In the genomic region with DNA sequence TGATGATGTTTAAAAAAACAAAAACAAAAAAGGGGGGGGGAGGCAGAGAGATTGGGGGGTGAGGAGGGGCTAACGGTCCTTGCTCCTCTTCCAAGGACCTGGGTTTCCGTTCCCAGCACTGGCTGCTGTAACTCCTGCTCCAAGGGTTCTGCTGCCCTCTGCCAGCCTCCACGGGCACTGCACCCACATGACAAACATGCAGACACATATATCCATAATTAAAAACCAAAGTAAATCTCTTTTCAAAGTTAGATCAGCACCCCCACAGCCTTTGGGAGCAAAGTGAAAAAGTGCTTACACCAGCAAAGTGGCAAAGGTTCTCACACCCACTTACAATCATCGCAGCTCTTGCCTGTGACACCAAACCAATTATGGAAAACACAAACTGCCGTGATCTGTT, we compare ENCODE assay signal across 15 mouse cellular contexts. TPM values are rescaled to one million over a fixed set of nuclear protein-coding genes. Genes with fewer than 3 reads are reported as not detected.
DNase-seq lines count a peak whose midpoint lies in the region; ATAC-seq and TF ChIP-seq lines count a peak whose summit lies in the region.
"Had no signal": no experiment of that assay in that cellular context is flagged by ENCODE, and none has a peak within 500 bp of the region (broad histone marks: within the 10 kb centered on the region; RNA-seq: fewer than 3 reads in every experiment).

No protein-coding gene starts in this region.

- no peak overlapping the region for H3K4me3 ChIP-seq in liver, adult 2 months (ENCODE audit: insufficient read depth, low read depth, low read length)
- H3K4me3 ChIP-seq: myocyte had no signal

- WGBS in liver, adult 2 months, result over 99% methylated on average over 5 of the region's 5 CpGs

- H3K9ac ChIP-seq in liver, adult 2 months (ENCODE audit: low read depth, low read length), result no peak overlapping the region

- peaks cover 5% of the 10 kb centered on the region; the same call in 1 of the 2 replicates for H3K79me2 ChIP-seq in liver, adult 2 months (ENCODE audit: control insufficient read depth, insufficient read depth, low read length)

- DNase-seq in CD4-positive, CD25-positive, alpha-beta regulatory T cell, adult 2 months (ENCODE audit: low read depth, low spot score), result peak; percentile 48
- no peak for DNase-seq in liver, adult 2 months (ENCODE audit: extremely low read depth, low read depth, low spot score)
- DNase-seq in liver, result no peak
- DNase-seq in thymus, postnatal 4 days, result peak; percentile 57
- no peak for DNase-seq in thymus, postnatal 14 days
- DNase-seq in cerebellum, adult 11-12 months, result no peak
- DNase-seq: adrenal gland, postnatal 25 days; cerebellum, adult 2 months; embryo, embryonic 11 days; kidney, adult 18-20 months; left cerebral cortex, postnatal 4 days; right cerebral cortex, postnatal 14 days had no signal

- H3K36me3 ChIP-seq in liver, adult 2 months (ENCODE audit: control insufficient read depth, insufficient read depth, low read length), result peaks cover 2% of the 10 kb centered on the region; the same call in 1 of the 2 replicates

- H3K27ac ChIP-seq in liver, adult 2 months (replicated peaks; ENCODE audit: insufficient read depth, low read depth, low read length), result no peak overlapping the region

- ATAC-seq in CD4-positive, CD25-positive, alpha-beta regulatory T cell, adult 4 months, result no peak
- ATAC-seq in cerebellum, adult (ENCODE audit: insufficient number of reproducible peaks, low FRiP score, low TSS enrichment), result no peak

- H3K27me3 ChIP-seq in liver, adult 2 months (ENCODE audit: control insufficient read depth, insufficient read depth, low read length), result no peaks in the 10 kb centered on the region

- no peaks in the 10 kb centered on the region for H3K4me1 ChIP-seq in liver, adult 2 months (ENCODE audit: control insufficient read depth, insufficient read depth, low read length)

- TF ChIP-seq POLR2A in liver, adult 2 months (IDR thresholded peaks at IDR 0.05; ENCODE audit: extremely low read depth, insufficient read depth, low read length), result no peak

- peak; percentile 53 for TF ChIP-seq CTCF in liver, adult 2 months (IDR thresholded peaks at IDR 0.05; ENCODE audit: low read depth, low read length)

RNA-seq across cellular contexts. Expression of gene Fryl, which starts 57.7 kb away (rescaled TPM):
- polyA plus RNA-seq in CD4-positive, CD25-positive, alpha-beta regulatory T cell, adult 4 months (2017; shearing (Covaris generic)), result 100 to 1,000 TPM; 101 TPM
- 18.7 and 23.4 TPM in 2 replicates for total RNA-seq in liver, adult 2 months (2014; rRNA removed)
- polyA plus RNA-seq in liver, adult 2 months (2012; rRNA removed), result 9.5 and 10.1 TPM in 2 replicates

Comparison
In these comparisons a context has a peak if more than half of its experiments do, and no peak if none do; other contexts are left out.
1. DNase-seq: peak in CD4-positive, CD25-positive, alpha-beta regulatory T cell, adult 2 months (single experiment) and thymus, postnatal 4 days (single experiment); none in liver, adult 2 months (single experiment), liver (single experiment), thymus, postnatal 14 days (single experiment) and cerebellum, adult 11-12 months (single experiment).